Mouse (Mus musculus): Measurements from ENCODE around the gene Trim47.

The Trim47 gene

GRCm38 (mm10) chr11:116138096-116138467 is 11.1 kb upstream of the Trim47 start:
- WGBS = 1% methylated on average over 20 of the region's 20 CpGs

- 88% methylated on average over 10 of the region's 10 CpGs for WGBS
Measured at GRCm38 (mm10) chr11:116134171-116134570, 7.2 kb upstream of the Trim47 start.

- 62% methylated on average over 5 of the region's 5 CpGs for WGBS
Measured at GRCm38 (mm10) chr11:116133497-116133896, 6.5 kb upstream of the Trim47 start.

- WGBS = 80% methylated on average over 16 of the region's 16 CpGs
Measured at GRCm38 (mm10) chr11:116132366-116133333, 5.6 kb upstream of the Trim47 start.

- 77% methylated on average over 15 of the region's 15 CpGs for WGBS
Measured at GRCm38 (mm10) chr11:116131349-116132170, 4.5 kb upstream of the Trim47 start.

GRCm38 (mm10) chr11:116130488-116131205 is 3.6 kb upstream of the Trim47 start, which contains the start of gene Trim65:
TSS of gene Trim65 (minus strand) at chr11:116131128.
- 1% methylated on average over 69 of the region's 69 CpGs for WGBS

- WGBS = 25% methylated on average over 8 of the region's 8 CpGs
Measured at GRCm38 (mm10) chr11:116129993-116130487, 3.0 kb upstream of the Trim47 start.

- WGBS = 87% methylated on average over 9 of the region's 9 CpGs
Measured at GRCm38 (mm10) chr11:116129091-116129790, 2.2 kb upstream of the Trim47 start.

- 75% methylated on average over 9 of the region's 9 CpGs for WGBS
Measured at GRCm38 (mm10) chr11:116127986-116128385, 976 bp upstream of the Trim47 start.

GRCm38 (mm10) chr11:116126261-116126660 is 749 bp downstream of the Trim47 start:
- WGBS = 96% methylated on average over 15 of the region's 15 CpGs

- 79% methylated on average over 8 of the region's 8 CpGs for WGBS
Measured at GRCm38 (mm10) chr11:116121731-116122245, 5.2 kb downstream of the Trim47 start.

- 86% methylated on average over 12 of the region's 12 CpGs for WGBS
Measured at GRCm38 (mm10) chr11:116117241-116117640, 9.8 kb downstream of the Trim47 start.

GRCm38 (mm10) chr11:116111611-116112203 is 15.3 kb downstream of the Trim47 start:
- WGBS = 84% methylated on average over 19 of the region's 19 CpGs

GRCm38 (mm10) chr11:116111067-116111466 is 15.9 kb downstream of the Trim47 start:
- 84% methylated on average over 4 of the region's 4 CpGs for WGBS

- WGBS = 41% methylated on average over 10 of the region's 10 CpGs
Measured at GRCm38 (mm10) chr11:116110540-116110939, 16.5 kb downstream of the Trim47 start.

GRCm38 (mm10) chr11:116110131-116110530 is 16.9 kb downstream of the Trim47 start:
- 2% methylated on average over 35 of the region's 35 CpGs for WGBS

GRCm38 (mm10) chr11:116109441-116110081 is 17.4 kb downstream of the Trim47 start:
- 2% methylated on average over 65 of the region's 70 CpGs for WGBS

GRCm38 (mm10) chr11:116108464-116109137 is 18.4 kb downstream of the Trim47 start:
- 9% methylated on average over 23 of the region's 23 CpGs for WGBS

- WGBS = 38% methylated on average over 19 of the region's 19 CpGs
Measured at GRCm38 (mm10) chr11:116107777-116108285, 19.2 kb downstream of the Trim47 start.
